Mouse (Mus musculus) bone marrow macrophage, adult 2 months (primary cell): ENCODE measurements around the gene Olfr1123.

Source experiments
- CTCF ChIP-seq: IDR thresholded peaks from 2 replicates; pipeline ENCODE4 v1.5.1; 2012; ENCODE audit warnings: low read depth, mild to moderate bottlenecking, low read length, moderate library complexity
- POLR2A ChIP-seq: IDR thresholded peaks from 2 replicates; pipeline ENCODE4 v1.6.1; 2012; ENCODE audit warnings: mild to moderate bottlenecking, low read depth, low read length, borderline replicate concordance

DNA sequence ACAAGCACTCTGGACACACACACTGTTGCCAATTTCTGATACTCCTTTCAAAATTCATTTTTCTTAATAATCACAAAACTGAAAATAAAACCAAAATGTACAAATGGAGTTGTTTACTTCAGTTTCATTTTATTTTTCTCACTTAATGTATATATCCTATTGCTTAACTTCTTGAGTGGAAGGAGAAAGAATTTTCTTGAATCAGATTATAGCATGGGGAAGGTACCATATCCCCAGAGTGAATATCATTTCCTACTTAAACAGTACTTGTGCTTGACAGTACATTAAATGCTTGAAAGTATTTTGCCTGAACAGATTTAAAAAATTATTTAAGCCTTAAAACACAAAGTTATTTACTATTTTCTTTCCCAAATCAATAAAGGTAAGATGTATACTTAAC lies 37.2 kb downstream of the Olfr1123 start, which contains the start of gene Olfr1126:
- TF ChIP-seq POLR2A (no peak), CTCF (no peak)
